Mouse (Mus musculus): ENCODE data around the gene Rbsn.
A peak's percentile ranks its signal among the peaks of the same experiment; 100 is the strongest.

Rbsn gene

GRCm38 (mm10) chr6:92214773-92215449 lies at the start of gene Rbsn:
Rbsn (minus strand) TSS chr6:92214925.
- peak; percentile 94 to 97 for DNase-seq

DNA sequence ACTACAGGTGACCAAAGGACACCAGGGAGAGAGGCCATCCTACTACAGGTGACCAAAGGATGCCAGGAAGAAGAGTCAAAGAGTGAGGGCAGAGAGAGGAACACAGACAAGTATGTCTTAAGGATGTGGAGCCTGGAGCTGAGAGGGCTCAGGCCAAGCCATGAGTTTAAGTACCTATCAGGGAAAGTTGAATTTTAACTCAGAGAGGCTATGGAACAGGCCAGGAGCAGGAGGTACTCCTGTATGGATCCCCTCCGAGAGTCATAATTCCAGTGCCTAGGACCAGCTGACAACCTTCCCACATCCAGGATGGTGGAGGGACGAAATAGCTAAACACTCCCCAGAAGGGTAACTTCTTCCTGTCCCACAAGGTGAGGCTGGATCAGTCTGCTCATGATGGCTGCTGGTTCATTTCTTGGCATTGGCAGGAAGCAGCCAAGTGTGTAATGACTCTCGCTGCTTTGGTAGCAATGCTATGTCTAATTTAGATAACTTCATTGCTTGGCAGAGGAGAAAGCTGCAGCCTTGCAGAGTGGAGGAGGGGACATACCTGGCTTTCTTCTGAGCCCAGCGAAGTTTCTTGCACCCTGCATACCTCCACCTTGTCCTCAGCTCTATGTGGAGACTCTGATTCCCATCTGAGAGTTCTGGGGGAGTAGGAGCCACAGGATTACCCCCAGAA lies 46.6 kb upstream of the Rbsn start:
- DNase-seq = peak; percentile 21 to 48

GRCm38 (mm10) chr6:92255346-92255745 lies 40.6 kb upstream of the Rbsn start:
- no peak for DNase-seq

- DNase-seq = no peak
Observed at GRCm38 (mm10) chr6:92253253-92253870, 38.6 kb upstream of the Rbsn start.

- DNase-seq = no peak
Observed at GRCm38 (mm10) chr6:92247215-92247919, 32.6 kb upstream of the Rbsn start.

- DNase-seq = no peak
Observed at GRCm38 (mm10) chr6:92246335-92246734, 31.6 kb upstream of the Rbsn start.

- DNase-seq = no peak
Observed at GRCm38 (mm10) chr6:92244591-92244990, 29.9 kb upstream of the Rbsn start, which contains the start of gene Trh. Trh (minus strand) TSS chr6:92244650.

DNA sequence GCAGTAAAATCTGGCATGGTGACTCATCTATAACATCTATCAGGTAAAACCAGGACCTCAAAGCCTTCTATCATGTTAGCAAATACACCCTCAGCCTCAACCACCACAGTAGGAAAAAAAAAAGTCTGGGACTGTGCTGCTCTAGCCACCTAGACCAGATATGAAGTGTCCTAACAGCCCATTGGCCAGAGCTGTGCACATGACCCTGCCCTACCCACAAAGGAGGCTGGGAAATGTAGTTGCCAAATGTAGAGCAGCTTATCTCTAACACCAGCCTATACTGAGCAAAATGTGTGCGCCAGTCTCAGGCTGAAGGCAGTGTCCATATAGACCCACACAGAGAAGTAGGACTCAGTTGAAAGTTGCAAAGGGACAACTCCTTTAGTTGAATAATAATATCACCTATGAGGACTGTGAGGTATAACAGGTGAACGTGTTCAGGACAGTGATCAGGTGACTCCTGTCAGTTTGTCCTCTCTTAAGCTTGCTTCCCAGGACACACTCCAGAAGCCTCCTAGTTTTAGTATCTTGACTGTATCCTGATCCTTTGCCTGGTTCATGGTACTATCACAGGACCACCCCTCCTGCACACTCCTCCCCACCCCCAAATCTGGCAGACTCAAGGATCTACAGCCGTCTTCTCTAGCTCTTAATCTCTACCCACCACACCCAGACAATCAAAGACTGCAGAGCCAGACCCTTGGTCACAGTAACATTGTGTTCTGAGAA lies 26.6 kb upstream of the Rbsn start:
- DNase-seq = peak; percentile 66 to 70

- DNase-seq = no peak
Observed at GRCm38 (mm10) chr6:92235036-92235435, 20.3 kb upstream of the Rbsn start.

GRCm38 (mm10) chr6:92231762-92232161 lies 17.0 kb upstream of the Rbsn start:
- DNase-seq = no peak

DNA sequence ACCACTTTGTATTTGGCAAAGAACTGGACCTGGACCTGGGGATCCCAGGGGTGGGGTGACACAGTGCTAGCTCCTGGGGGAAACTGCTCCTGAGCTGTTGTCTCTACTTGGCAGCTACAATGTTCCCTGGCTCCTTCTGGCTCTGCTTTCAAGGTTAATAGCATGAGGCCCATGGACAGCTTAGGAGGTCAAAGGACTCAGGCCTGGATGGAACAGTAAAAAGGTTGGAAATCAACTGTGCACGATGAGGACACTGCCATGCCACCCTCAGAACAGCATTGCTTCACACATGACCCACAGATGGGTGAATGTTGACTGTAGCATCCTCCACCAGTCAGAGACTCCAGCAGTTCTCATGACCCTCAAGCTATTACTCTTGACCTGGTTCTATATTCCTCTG lies 16.6 kb upstream of the Rbsn start:
- no peak for DNase-seq

DNA sequence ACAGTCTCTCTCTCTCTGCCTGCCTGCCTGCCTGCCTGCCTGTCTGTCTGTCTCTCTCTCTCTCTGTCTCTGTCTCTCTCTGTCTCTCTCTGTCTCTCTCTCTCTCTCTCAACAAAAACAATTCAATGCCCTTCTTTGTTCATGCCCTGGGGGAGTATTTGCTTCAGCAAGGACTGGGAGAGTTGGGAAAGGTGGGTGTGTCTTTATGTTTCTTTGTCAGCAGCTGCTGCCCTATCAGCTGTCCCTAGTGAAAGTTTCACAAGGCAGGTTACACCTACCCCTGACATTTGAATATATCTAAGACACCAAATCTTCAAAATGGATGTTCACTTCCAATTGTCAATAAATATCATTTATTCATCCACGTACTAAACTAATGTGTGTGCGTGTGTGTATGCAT lies 14.9 kb upstream of the Rbsn start:
- no peak for DNase-seq

GRCm38 (mm10) chr6:92229103-92229502 lies 14.4 kb upstream of the Rbsn start:
- DNase-seq = no peak

DNA sequence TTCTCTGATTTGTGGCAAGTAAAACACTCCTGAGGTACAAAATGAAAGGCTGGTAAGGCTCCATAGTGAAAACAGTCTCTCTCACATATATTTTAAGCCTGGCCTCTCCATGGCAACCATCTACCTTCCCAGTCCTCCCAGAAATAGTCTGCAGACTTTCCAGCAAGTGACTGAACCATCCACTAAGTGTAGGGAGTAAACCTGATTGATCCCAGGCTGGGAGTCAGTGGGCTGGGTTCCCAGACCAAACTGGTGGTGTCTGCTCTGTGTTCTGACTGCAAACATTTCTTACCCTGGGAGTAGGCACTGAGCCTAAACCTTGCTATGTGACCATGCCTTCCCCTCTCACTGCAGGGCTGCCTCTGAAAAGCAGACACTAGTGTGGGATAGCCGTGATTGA lies 10.3 kb upstream of the Rbsn start:
- DNase-seq = peak; percentile 14 to 26

DNA sequence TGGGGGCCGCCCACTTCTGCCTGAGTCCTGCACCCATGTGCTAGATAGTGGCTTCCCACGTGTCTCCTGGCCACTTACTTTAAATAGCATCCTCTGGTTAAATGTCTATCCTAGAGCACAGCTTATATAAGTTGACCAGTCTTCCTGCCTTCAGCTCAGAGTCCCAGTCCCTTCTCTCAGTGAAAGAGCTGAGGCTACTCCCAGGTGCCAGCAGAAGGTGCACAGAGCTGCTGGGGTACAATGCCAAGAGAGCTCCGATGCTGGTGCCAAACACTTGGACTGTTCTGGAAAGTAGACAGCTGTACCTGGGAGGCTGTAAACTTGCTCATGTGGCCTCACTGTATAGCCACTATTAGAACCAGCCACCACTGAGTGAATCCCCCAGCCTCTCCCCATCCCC lies 7.3 kb upstream of the Rbsn start:
- DNase-seq = no peak

GRCm38 (mm10) chr6:92221604-92222003 lies 6.9 kb upstream of the Rbsn start:
- peak in 1 of 2 experiments; percentile 17 for DNase-seq

GRCm38 (mm10) chr6:92219445-92219844 lies 4.7 kb upstream of the Rbsn start:
- DNase-seq = peak; percentile 62 to 76

DNA sequence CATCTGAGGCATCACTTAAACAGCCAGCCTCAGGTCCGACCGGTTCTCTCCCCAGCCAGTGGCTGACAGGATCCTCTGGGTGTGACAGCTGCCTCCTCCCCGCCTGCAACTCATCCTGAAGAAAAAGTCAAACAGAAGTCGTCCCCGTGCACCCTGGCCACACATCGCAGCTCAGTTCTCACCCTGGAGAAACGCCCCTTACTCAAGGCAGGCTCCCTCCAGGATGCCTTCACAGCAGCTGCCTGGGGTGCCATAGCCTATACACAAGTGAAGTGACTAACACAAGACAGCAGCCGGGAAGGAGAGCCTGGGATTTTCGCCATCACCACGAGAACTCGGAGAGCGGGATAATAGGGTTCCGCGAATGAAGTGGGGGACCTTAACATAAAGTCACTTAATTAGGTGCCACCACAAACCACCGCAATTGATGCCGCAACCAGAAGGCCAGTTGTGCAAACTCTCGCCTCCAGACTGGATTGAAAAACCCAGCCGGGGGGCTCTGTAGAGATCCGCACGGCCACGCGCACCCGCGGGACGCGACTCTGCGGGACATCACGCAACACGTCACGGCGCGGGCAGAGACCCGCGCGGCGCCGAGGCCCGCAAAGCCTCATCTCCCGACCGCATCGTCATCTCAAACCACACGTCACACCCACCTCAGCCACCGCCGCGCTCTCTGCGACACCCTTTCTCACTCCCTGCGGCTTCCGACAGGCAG lies 511 bp downstream of the Rbsn start:
- no peak for DNase-seq

- DNase-seq = no peak
Observed at GRCm38 (mm10) chr6:92199414-92199813, 15.3 kb downstream of the Rbsn start.

DNA sequence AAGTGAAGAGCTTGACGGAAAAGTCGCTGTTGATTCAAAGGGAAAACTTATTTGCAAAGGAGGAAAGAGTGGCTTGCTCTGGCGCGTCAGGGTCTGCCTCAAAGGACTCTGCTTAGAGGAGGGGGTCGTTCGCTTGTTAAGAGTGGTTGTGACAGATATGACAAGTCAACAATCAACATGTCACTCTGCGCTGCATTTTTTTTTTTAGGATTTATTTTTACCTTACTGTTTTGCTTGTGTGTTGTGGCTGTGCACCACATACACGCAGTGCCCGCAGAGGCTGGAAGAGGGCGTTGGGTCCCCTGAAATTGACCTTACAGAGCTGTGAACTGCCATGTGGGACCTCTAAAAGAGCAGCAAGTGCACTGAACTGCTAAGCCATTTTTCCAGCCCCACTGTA lies 30.5 kb downstream of the Rbsn start:
- peak; percentile 18 to 21 for DNase-seq

DNA sequence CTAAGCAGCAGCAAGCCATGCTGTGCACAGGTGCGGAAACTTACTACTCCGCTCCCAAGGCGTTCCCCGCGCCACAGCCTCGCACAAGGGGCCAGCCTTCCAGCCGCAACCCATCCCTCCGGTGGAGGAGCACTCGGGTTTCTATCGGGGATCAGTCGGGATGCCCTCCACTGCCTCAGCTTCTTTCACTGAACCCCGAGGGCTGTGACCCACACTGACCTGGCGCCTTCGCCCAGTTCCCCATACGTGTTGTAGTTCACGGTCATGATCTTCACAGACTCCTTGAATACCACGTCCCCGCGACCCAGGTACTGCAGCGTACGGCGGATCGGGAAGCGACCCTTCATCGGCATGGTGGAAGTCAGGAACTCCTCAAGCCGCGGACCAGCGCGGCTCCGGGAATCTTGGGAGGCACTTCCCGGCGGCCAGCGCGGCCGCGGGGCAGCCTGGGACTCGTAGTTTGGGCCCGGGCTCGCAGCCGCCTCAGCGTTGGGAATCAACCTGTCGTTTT lies 31.0 kb downstream of the Rbsn start, which contains the start of gene Mrps25:
Gene Mrps25 (minus strand): TSS at position 413 of the 511 bp plus-strand sequence.
- DNase-seq = peak; percentile 82 to 86

- DNase-seq = no peak
Observed at GRCm38 (mm10) chr6:92176450-92176849, 38.3 kb downstream of the Rbsn start.
